Mouse (Mus musculus) ES-E14 (cell line): ENCODE measurements at regions not wholly inside any gene's neighbourhood (a gene's known extent, or its start where the extent isn't known, plus 50 kb on each side); places are given as distances from the start of the nearest gene placed in this dataset.

Experiments used
- DNase-seq: peaks from one replicate; pipeline ENCODE4 v3.0.0-alpha.2; 2013; ENCODE audit warnings: low read depth, low spot score
- H3K27ac ChIP-seq: 2 replicates; pipeline ENCODE4 v1.5.1; 2012; ENCODE audit warnings: low read depth, mild to moderate bottlenecking, low read length, moderate library complexity, mixed read lengths; ENCODE audit not compliant: poor library complexity, insufficient read depth, severe bottlenecking
- H3K36me3 ChIP-seq: 2 replicates; pipeline ENCODE4 v1.6.1; 2012; ENCODE audit warnings: mild to moderate bottlenecking, low read length, moderate library complexity, mixed read lengths; ENCODE audit not compliant: control insufficient read depth, poor library complexity, insufficient read depth, severe bottlenecking
- H3K4me1 ChIP-seq, 2 experiments: fragments of 150-350 bp in 1 of 2; sonication (generic) in 1 of 2; 2 replicates each; pipeline ENCODE4 v1.6.1; 2012; ENCODE audit warnings: low read length in 2 of 2, mild to moderate bottlenecking in 1 of 2, mixed read lengths in 1 of 2; ENCODE audit not compliant: control insufficient read depth in 2 of 2, insufficient read depth in 2 of 2, poor library complexity in 1 of 2
- H3K4me3 ChIP-seq, 2 experiments: fragments of 150-350 bp in 1 of 2; sonication (generic) in 1 of 2; 2 replicates each; pipeline ENCODE4 v1.5.1; 2012; ENCODE audit warnings: low read length in 2 of 2, low read depth in 1 of 2, mild to moderate bottlenecking in 1 of 2, mixed read lengths in 1 of 2; ENCODE audit not compliant: insufficient read depth in 1 of 2, poor library complexity in 1 of 2, severe bottlenecking in 1 of 2
- H3K9ac ChIP-seq: 2 replicates; pipeline ENCODE4 v1.6.1; 2012; ENCODE audit warnings: low read depth, mild to moderate bottlenecking, low read length, mixed read lengths; ENCODE audit not compliant: poor library complexity, insufficient read depth, severe bottlenecking
- H3K9me3 ChIP-seq: fragments of 150-350 bp; sonication (generic); 2 replicates; pipeline ENCODE4 v1.6.1; 2012; ENCODE audit warnings: low read depth, mild to moderate bottlenecking, low read length; ENCODE audit not compliant: control insufficient read depth, insufficient read depth
- CHD2 ChIP-seq: IDR thresholded peaks from 2 replicates; pipeline ENCODE4 v1.6.1; 2014; ENCODE audit warnings: mild to moderate bottlenecking, low read depth, low read length, inconsistent platforms
- HCFC1 ChIP-seq: IDR thresholded peaks from 2 replicates; pipeline ENCODE4 v1.6.1; 2012; ENCODE audit warnings: low read length, inconsistent platforms, borderline replicate concordance; ENCODE audit not compliant: insufficient read depth
- MAFK ChIP-seq: IDR thresholded peaks from 2 replicates; pipeline ENCODE4 v1.6.1; 2014; ENCODE audit warnings: mild to moderate bottlenecking, low read depth, low read length, inconsistent platforms; ENCODE audit not compliant: insufficient read depth
- ZC3H11A ChIP-seq: IDR thresholded peaks from 2 replicates; pipeline ENCODE4 v1.6.1; 2012; ENCODE audit warnings: low read depth, mild to moderate bottlenecking, inconsistent platforms, low read length, borderline replicate concordance
- ZNF384 ChIP-seq: IDR thresholded peaks from 2 replicates; pipeline ENCODE4 v1.6.1; 2012; ENCODE audit warnings: low read depth, low read length, inconsistent platforms
- in situ Hi-C, 2 experiments: fragments of 600-800 bp; cut with MboI; formaldehyde crosslinking; loops; one replicate each; pipeline ENCODE4 v1.15.1; 2025; ENCODE audit warnings: low sequenced_read_pairs in 2 of 2, inconsistent platforms in 1 of 2; ENCODE audit not compliant: unreplicated experiment in 2 of 2

DNA sequence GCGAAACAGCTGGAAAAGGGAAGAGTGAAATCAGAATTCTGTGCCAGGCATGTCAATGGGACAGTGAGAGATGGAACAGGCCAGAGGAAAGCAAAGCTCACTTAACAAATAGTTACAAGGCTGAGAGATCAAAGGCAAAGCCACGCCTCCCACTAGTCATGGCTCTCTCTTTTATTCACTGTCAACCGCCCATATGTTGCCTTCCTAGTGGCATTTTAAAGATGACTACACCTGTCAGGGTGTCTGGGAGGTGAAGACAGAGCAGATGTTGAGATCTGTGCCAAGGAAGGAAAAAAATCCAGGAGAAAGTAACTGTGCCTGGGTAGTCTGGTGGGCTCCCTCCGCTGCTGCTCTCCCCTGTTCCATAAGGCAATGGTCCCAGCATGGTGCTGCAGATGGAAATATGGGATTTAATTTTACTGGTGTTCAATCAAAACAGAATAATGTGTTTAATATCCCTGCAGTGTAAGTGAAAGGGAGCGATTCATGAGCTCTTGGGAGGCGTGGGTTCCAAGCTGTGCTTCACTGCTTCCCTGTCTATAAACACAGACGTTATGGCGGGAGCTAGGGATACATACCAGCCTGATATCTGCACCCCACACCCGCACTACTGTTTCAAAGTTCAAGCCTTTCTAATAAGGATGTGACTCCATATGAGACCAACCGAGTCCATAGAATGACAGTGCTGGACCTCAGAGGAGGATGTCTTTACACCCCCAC, 620.0 kb upstream of the Camk1g start:
- Histone ChIP-seq H3K27ac (no peak overlapping the region), H3K36me3 (no peaks in the 10 kb centered on the region), H3K9ac (no peak overlapping the region), H3K4me3 (no peak overlapping the region), H3K9me3 (no peaks in the 10 kb centered on the region), H3K4me1 (no peaks in the 10 kb centered on the region)
- no peak for TF ChIP-seq ZC3H11A
- no peak for TF ChIP-seq ZNF384
- no peak for TF ChIP-seq MAFK
- TF ChIP-seq CHD2, result no peak
- TF ChIP-seq HCFC1, result no peak
- in situ Hi-C loops, result no loop called here
- DNase-seq, result no peak

DNA sequence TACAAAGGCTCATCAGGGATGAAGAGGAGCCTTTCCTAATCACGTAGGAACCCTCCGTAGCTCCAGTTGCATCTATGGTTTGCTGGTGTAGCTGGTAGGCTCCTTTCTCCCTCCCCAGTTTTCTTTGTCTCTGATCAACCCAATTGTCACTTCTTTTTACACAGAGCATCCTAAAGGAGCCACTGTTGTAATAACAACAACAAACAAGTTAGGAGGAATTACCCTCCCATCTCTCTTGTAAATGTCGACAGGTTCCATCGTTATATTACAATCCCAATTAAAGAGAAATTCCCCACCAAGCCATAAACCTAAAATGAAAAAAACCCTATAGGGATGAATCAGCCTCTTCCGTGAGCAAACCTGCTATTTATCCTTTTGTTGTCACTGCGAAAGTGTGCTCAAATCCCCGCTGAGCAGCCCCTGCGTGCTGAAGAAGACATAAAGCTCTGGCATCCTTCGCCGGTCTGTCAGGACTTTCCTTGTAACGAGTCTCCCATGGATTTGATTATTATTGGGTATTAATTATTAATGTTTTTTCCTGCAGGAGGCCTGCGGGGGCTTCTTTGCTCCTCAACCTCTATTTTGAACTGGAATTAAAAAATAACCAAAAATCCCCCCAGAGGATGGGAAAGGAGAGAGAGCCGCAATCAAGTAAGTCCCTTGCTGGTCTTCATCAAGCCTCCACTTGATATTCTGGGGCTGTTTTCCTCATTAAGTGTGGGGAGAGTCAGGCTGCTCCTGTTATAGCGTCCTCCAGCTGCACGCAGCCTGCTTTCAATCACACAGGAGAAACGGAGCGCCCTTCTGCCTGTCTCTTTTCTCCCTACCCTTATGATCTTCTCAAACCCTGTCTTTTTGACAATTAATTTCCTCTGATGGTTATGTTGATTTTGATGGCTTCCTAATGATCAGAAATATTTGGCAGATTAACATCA, 619.1 kb upstream of the Camk1g start:
- TF ChIP-seq ZNF384, result no peak
- no peak for TF ChIP-seq CHD2
- TF ChIP-seq MAFK, result no peak
- in situ Hi-C loops, result no loop called here
- Histone ChIP-seq H3K9ac (no peak overlapping the region), H3K4me1 (no peaks in the 10 kb centered on the region), H3K9me3 (no peaks in the 10 kb centered on the region), H3K4me3 (no peak overlapping the region), H3K36me3 (no peaks in the 10 kb centered on the region), H3K27ac (no peak overlapping the region)
- DNase-seq, result no peak

DNA sequence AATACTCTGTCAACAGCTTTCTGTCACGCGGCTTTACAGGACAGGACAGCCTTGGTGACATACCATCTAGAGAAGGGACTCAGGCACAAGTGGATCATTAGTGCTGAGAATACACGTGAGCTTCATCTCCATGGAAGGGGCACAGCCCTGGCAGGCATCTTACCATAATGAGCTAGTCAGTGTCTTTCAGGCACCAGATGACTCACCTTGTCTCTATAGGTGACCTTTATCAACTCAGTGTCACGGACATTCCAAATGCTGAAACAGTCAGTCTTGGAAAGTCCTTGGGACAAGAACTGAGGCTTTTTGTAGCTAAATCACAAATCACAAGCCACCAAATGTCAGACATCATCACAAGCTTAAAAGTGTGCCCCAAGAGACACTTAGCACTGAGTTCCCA, 610.5 kb upstream of the Camk1g start:
- Histone ChIP-seq H3K36me3 (no peaks in the 10 kb centered on the region), H3K9ac (no peak overlapping the region), H3K9me3 (no peaks in the 10 kb centered on the region), H3K4me1 (no peaks in the 10 kb centered on the region), H3K4me3 (no peak overlapping the region), H3K27ac (no peak overlapping the region)
- in situ Hi-C loops, result no loop called here
- DNase-seq, result no peak
- TF ChIP-seq ZNF384 (no peak), CHD2 (no peak), HCFC1 (no peak), ZC3H11A (no peak), MAFK (no peak)

GRCm38 (mm10) chr1:193971537-193971936, 601.4 kb upstream of the Camk1g start:
- Histone ChIP-seq H3K4me3 (no peak overlapping the region), H3K27ac (no peak overlapping the region), H3K9me3 (no peaks in the 10 kb centered on the region), H3K4me1 (no peaks in the 10 kb centered on the region), H3K36me3 (no peaks in the 10 kb centered on the region), H3K9ac (no peak overlapping the region)
- in situ Hi-C loops, result no loop called here
- DNase-seq, result no peak
- no peak for TF ChIP-seq ZNF384
- TF ChIP-seq ZC3H11A, result no peak
- TF ChIP-seq HCFC1, result no peak
- TF ChIP-seq MAFK, result no peak
- no peak for TF ChIP-seq CHD2
